Mouse (Mus musculus) erythroblast, embryonic 14.5 days (primary cell): ENCODE measurements around the gene Ubac1. TPM values are rescaled to one million over a fixed set of nuclear protein-coding genes. Genes with fewer than 3 reads are reported as not detected.

Experiments
- H3K27me3 ChIP-seq: 2 replicates; pipeline ENCODE4 v1.6.1; 2012; ENCODE audit warnings: inconsistent platforms; ENCODE audit not compliant: control insufficient read depth
- H3K36me3 ChIP-seq: 2 replicates; pipeline ENCODE4 v1.6.1; 2012; ENCODE audit warnings: mild to moderate bottlenecking, inconsistent platforms; ENCODE audit not compliant: control insufficient read depth
- H3K4me1 ChIP-seq: 2 replicates; pipeline ENCODE4 v1.6.1; 2012; ENCODE audit warnings: inconsistent platforms; ENCODE audit not compliant: control insufficient read depth
- H3K4me3 ChIP-seq: replicated peaks from 2 replicates; pipeline ENCODE3; 2012; ENCODE audit warnings: moderate library complexity, mild to moderate bottlenecking, inconsistent platforms
- H3K9me3 ChIP-seq: 2 replicates; pipeline ENCODE4 v1.6.1; 2012; ENCODE audit warnings: low read length, inconsistent platforms, mixed read lengths; ENCODE audit not compliant: control insufficient read depth
- GATA1 ChIP-seq: IDR thresholded peaks from 2 replicates; pipeline ENCODE4 v1.6.1; 2012; ENCODE audit warnings: low read length, inconsistent platforms, mixed read lengths
- TAL1 ChIP-seq: IDR thresholded peaks from 3 replicates; pipeline ENCODE4 v1.6.1; 2012; ENCODE audit warnings: low read length, inconsistent platforms, mixed read lengths
- polyA plus RNA-seq: library from polyadenylated mRNA; stranded (reverse); fragments of >175 nt; gene quantifications from 2 replicates; pipeline ENCODE4 v1.2.3, GENCODE M21; 2012

Gene Ubac1
- polyA plus RNA-seq: 155 and 250 TPM in 2 replicates

GRCm38 (mm10) chr2:26021561-26022257 is at the start of gene Ubac1:
Gene Ubac1, minus strand, starts transcription at chr2:26021747.
- H3K36me3 ChIP-seq: peaks cover 51% of the 10 kb centered on the region
- H3K27me3 ChIP-seq: peaks cover 2% of the 10 kb centered on the region; the same call in 1 of the 2 replicates
- peaks cover 64% of the 10 kb centered on the region for H3K4me1 ChIP-seq
- H3K9me3 ChIP-seq: no peaks in the 10 kb centered on the region
- TF ChIP-seq GATA1 (no peak), TAL1 (no peak)
- H3K4me3 ChIP-seq: peak within 1 kb of the TSS; percentile 83

DNA sequence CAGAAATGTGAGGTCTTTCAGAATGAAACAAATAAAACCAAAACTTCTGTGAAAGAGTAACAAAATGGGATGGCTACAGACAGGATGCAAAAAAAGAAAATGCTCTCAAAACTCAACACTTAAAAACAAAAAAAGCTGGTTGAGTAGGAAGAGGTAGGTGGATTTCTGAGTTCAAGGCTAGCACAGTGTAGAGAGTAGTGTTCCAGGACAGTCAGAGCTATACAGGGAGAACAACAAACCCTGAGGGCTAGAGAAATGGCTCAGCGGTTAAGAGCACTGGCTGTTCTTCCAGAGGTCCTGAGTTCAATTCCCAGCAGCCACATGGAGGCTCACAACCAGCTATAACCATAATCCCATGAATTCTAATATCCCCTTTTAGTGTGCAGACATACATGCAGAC is 47.0 kb upstream of the Ubac1 start:
- Histone ChIP-seq H3K27me3 (no peaks in the 10 kb centered on the region), H3K4me1 (peaks cover 45% of the 10 kb centered on the region), H3K36me3 (no peaks in the 10 kb centered on the region; the same call in 1 of the 2 replicates), H3K4me3 (peak overlapping the region; percentile 28), H3K9me3 (no peaks in the 10 kb centered on the region)
- TF ChIP-seq GATA1 (no peak), TAL1 (no peak)

DNA sequence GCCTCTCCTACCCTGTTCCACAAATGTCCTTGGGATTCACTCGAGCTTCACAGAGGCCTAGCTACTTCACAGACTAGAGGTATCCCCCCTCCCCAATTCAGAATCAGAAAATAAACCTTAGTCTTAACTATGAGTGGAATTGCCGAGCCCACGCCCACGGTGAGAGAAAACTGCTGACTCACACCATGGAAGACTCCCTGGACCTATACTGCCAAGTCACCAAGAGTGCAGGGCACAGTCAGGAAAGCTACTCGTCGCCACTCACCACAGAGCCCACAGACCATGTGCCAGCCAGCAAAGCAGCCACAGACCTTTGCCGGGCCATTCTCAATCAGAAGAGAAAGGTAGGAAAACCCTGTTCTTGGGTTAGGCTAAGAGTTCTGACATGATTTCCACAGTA is 46.6 kb upstream of the Ubac1 start:
- Histone ChIP-seq H3K27me3 (no peaks in the 10 kb centered on the region), H3K4me1 (peaks cover 49% of the 10 kb centered on the region), H3K36me3 (no peaks in the 10 kb centered on the region; the same call in 1 of the 2 replicates), H3K9me3 (no peaks in the 10 kb centered on the region), H3K4me3 (peak overlapping the region; percentile 28)
- no peak for TF ChIP-seq GATA1
- TF ChIP-seq TAL1: no peak

- no peaks in the 10 kb centered on the region; the same call in 1 of the 2 replicates for H3K36me3 ChIP-seq
These were observed 45.0 kb upstream of the Ubac1 start for GRCm38 (mm10) chr2:26066527-26066926.

DNA sequence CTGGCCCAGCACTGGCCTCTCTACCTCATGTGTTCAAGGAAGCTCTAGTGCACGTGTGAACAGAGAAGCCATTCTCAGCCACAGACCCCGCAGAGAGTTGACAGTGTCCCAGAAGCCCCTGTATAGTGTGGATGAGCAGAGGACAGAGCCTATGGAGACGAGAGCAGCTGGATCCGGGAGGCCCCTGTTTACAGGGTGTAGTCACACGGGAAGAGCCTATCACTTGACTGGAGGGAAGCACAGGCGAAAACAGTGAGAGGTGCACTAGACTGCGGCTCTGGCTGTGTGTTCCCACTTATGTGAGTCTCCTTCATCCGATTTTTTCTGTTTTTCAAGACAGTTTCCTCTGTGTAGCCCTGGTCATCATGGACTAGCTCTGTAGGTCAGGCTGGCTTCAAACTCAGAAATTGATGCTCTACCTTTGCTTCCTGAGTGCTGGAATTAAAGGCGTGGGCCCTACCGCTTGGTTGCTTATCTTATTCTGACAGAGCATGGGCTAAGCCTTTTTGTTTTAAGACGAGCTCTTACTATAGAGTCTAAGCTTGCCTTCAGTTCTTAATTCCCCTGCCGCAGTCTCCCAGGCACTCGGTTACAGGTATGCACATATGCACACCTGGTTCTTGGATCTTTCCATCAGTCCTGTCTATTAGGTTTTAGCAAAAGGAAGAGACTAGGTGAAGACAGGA is 41.3 kb upstream of the Ubac1 start:
- TF ChIP-seq TAL1 (no peak), GATA1 (no peak)
- peaks cover 63% of the 10 kb centered on the region for H3K4me1 ChIP-seq
- no peaks in the 10 kb centered on the region for H3K9me3 ChIP-seq
- H3K36me3 ChIP-seq: peaks cover 5% of the 10 kb centered on the region; the same call in 1 of the 2 replicates
- peak overlapping the region; percentile 8 for H3K4me3 ChIP-seq
- no peaks in the 10 kb centered on the region for H3K27me3 ChIP-seq

More at GRCm38 (mm10) chr2:26066527-26066926, 45.0 kb upstream of the Ubac1 start:
- no peak for TF ChIP-seq GATA1
- TF ChIP-seq TAL1: no peak
- Histone ChIP-seq H3K4me1 (peaks cover 66% of the 10 kb centered on the region), H3K27me3 (no peaks in the 10 kb centered on the region), H3K9me3 (no peaks in the 10 kb centered on the region), H3K4me3 (no peak overlapping the region)

DNA sequence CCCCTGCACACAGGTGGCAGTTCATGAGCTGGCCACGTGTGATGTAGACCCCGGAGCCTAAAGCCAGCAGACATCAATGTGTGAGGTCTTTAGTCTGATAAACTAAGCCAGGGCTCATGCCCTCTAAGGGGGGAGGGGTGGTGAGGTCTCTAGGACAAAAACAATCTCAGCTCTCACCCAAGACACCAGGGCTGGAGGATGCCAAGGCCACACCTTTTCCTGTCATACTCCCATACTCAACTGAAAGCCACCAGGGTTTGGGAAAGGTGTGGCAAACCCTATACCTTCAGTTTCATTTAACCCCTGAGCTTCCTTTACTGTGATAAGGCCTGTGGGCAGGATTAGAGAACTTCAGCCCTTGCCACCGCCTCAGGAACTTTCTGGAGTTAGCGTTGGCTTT is 40.7 kb upstream of the Ubac1 start:
- TF ChIP-seq TAL1 (no peak), GATA1 (no peak)
- H3K36me3 ChIP-seq: peaks cover 5% of the 10 kb centered on the region; the same call in 1 of the 2 replicates
- no peaks in the 10 kb centered on the region for H3K9me3 ChIP-seq
- no peak overlapping the region for H3K4me3 ChIP-seq
- peaks cover 57% of the 10 kb centered on the region for H3K4me1 ChIP-seq
- H3K27me3 ChIP-seq: no peaks in the 10 kb centered on the region

DNA sequence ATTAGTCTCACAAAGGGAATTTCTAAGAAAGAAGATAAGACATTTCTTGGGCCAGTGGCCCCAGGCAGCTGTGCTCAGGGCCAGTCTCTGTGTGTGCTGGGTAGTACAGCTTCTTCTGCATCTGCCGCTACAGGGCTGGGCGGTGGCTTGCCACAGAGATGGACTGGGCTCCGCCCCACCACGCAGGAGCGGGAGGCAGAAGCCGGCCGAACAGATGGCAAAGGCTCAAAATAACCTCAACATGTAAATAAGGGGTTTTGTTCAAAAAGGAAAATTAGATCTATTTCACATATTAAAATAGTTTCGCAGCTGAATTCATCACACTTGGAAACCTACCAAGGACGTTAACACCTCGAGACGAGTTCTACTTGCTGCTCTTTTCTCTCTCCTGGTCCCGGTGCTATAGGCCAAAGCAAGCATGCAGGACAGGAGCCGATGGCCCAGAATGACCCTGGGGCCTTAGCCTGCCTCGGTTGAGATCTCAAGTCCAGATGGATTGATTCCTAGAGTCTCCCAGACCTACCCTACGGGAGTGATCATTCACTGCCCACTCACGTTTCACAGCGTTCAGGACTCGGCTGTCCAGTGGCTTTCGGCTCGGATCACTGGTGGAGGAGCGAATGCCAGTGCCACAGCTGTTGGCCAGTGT is 39.6 kb upstream of the Ubac1 start:
- H3K36me3 ChIP-seq: peaks cover 5% of the 10 kb centered on the region; the same call in 1 of the 2 replicates
- no peaks in the 10 kb centered on the region for H3K9me3 ChIP-seq
- no peaks in the 10 kb centered on the region for H3K27me3 ChIP-seq
- no peak overlapping the region for H3K4me3 ChIP-seq
- no peak for TF ChIP-seq TAL1
- no peak for TF ChIP-seq GATA1
- H3K4me1 ChIP-seq: peaks cover 52% of the 10 kb centered on the region

DNA sequence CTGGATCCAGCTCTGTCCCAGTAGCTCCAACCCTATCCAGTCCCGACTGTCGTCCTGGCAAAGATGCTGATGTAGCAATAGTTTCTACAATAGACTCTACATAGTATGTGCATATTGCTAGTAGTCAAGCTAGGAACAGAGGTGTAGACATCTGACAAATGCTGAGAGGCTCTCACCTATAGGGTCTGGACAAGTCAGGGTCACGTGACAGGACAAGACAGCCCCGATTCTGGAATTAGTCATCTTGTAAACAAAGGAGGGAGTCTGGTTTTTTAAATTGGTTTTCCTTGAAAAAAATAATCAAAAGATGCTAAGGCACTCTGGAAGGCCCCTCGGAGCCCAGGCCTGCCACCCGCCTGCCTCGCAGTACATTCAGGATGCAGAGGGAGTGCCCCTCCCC is 35.5 kb upstream of the Ubac1 start:
- Histone ChIP-seq H3K9me3 (no peaks in the 10 kb centered on the region), H3K4me1 (peaks cover 39% of the 10 kb centered on the region), H3K27me3 (no peaks in the 10 kb centered on the region), H3K4me3 (no peak overlapping the region), H3K36me3 (peaks cover 5% of the 10 kb centered on the region; the same call in 1 of the 2 replicates)
- no peak for TF ChIP-seq GATA1
- no peak for TF ChIP-seq TAL1

DNA sequence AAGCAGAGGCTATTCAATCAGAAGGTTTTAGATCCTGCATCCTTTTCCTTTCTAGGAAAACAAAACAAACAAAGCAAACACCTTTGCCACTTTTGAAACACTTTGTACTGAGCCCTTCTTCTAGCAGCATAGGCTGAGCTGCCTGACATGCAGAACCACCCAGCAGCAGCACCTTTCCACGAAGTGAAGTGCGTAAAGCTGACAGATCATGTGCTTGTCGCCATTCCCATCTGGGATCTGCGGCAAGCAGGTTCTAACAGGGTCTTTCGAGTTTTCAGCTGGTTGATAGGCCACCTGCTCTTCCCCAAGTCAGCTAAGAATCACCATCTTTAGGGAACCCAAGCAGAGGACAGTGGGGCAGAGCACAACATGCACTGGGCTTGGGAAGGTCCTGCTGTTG is 34.7 kb upstream of the Ubac1 start:
- H3K9me3 ChIP-seq: no peaks in the 10 kb centered on the region
- no peak overlapping the region for H3K4me3 ChIP-seq
- H3K27me3 ChIP-seq: no peaks in the 10 kb centered on the region
- H3K4me1 ChIP-seq: peaks cover 31% of the 10 kb centered on the region
- TF ChIP-seq GATA1 (no peak), TAL1 (no peak)
- peaks cover 5% of the 10 kb centered on the region; the same call in 1 of the 2 replicates for H3K36me3 ChIP-seq
